Mouse (Mus musculus) hindbrain, embryonic 15.5 days (tissue): ENCODE results near the gene Adk. TPM values are rescaled to one million over a fixed set of nuclear protein-coding genes. Genes with fewer than 3 reads are reported as not detected.
A peak's percentile ranks its signal among the peaks of the same experiment; 100 is the strongest.

ENCODE experiments used
- ATAC-seq: fragments of 200-750 bp; cut with Nextera tagmentation; 2 replicates; pipeline ENCODE4 v1.8.0; 2017; ENCODE audit warnings: low read depth, moderate number of reproducible peaks, moderate TSS enrichment; ENCODE audit not compliant: low FRiP score
- H3K27ac ChIP-seq: fragments of 300-500 bp; sonication (generic); replicated peaks from 2 replicates; pipeline ENCODE4 v1.5.1; 2015; ENCODE audit warnings: mild to moderate bottlenecking, inconsistent platforms
- H3K27me3 ChIP-seq: fragments of 300-500 bp; sonication (generic); 2 replicates; pipeline ENCODE4 v1.6.1; 2015; ENCODE audit warnings: control low read depth, inconsistent platforms
- H3K36me3 ChIP-seq: fragments of 300-500 bp; sonication (generic); 2 replicates; pipeline ENCODE4 v1.6.1; 2015; ENCODE audit warnings: control low read depth, inconsistent platforms
- H3K4me1 ChIP-seq: fragments of 300-500 bp; sonication (generic); replicated peaks from 2 replicates; pipeline ENCODE4 v1.6.1; 2015; ENCODE audit warnings: control low read depth, inconsistent platforms
- H3K4me2 ChIP-seq: fragments of 300-500 bp; sonication (generic); 2 replicates; pipeline ENCODE4 v1.6.1; 2015; ENCODE audit warnings: moderate library complexity, mild to moderate bottlenecking, inconsistent platforms
- H3K4me3 ChIP-seq: fragments of 300-500 bp; sonication (generic); 2 replicates; pipeline ENCODE4 v1.5.1; 2015; ENCODE audit warnings: mild to moderate bottlenecking, inconsistent platforms
- H3K9ac ChIP-seq: fragments of 300-500 bp; sonication (generic); 2 replicates; pipeline ENCODE4 v1.6.1; 2015; ENCODE audit warnings: inconsistent platforms
- H3K9me3 ChIP-seq: fragments of 300-500 bp; sonication (generic); 2 replicates; pipeline ENCODE4 v1.6.1; 2016; ENCODE audit warnings: control low read depth, inconsistent platforms
- WGBS: fragments of 180-500 bp; shearing (Covaris S2); methylation state at CpG from one replicate; pipeline ENCODE4 v1.1.7; 2015; 5-methylcytosine and 5-hydroxymethylcytosine counted together
- polyA plus RNA-seq: library from polyadenylated mRNA; unstranded; fragments of >200 nt; fragmentation: Nextera tagmentation; extraction: Ambion mirVana; gene quantifications from 2 replicates; pipeline ENCODE4 v1.2.1, GENCODE M21; 2015

Gene Adk
- polyA plus RNA-seq, 1 experiment from 2014 or later, result 40.4 TPM

GRCm38 (mm10) chr14:21344896-21345295 lies 292.5 kb downstream of the Adk start:
- no peak for ATAC-seq
- H3K4me3 ChIP-seq, result no peak overlapping the region

GRCm38 (mm10) chr14:21348611-21349260 lies 296.4 kb downstream of the Adk start:
- Histone ChIP-seq H3K4me2 (no peak overlapping the region), H3K9ac (no peak overlapping the region), H3K4me1 (no peaks in the 10 kb centered on the region), H3K9me3 (no peaks in the 10 kb centered on the region), H3K27ac (no peak overlapping the region), H3K27me3 (no peaks in the 10 kb centered on the region), H3K4me3 (no peak overlapping the region), H3K36me3 (no peaks in the 10 kb centered on the region)
- ATAC-seq, result no peak
- WGBS, result 74% methylated on average over 6 of the region's 6 CpGs

More at GRCm38 (mm10) chr14:21344896-21345295, 292.5 kb downstream of the Adk start:
- Histone ChIP-seq H3K4me1 (peaks cover 3% of the 10 kb centered on the region), H3K27ac (no peak overlapping the region), H3K36me3 (no peaks in the 10 kb centered on the region), H3K4me2 (no peak overlapping the region), H3K9ac (no peak overlapping the region), H3K27me3 (no peaks in the 10 kb centered on the region), H3K9me3 (no peaks in the 10 kb centered on the region)
- 91% methylated on average over 6 of the region's 6 CpGs for WGBS

GRCm38 (mm10) chr14:21351646-21352045 lies 299.3 kb downstream of the Adk start:
- Histone ChIP-seq H3K9ac (no peak overlapping the region), H3K36me3 (no peaks in the 10 kb centered on the region), H3K4me3 (no peak overlapping the region), H3K4me2 (no peak overlapping the region), H3K4me1 (no peaks in the 10 kb centered on the region), H3K27ac (no peak overlapping the region), H3K9me3 (no peaks in the 10 kb centered on the region), H3K27me3 (no peaks in the 10 kb centered on the region)
- no peak for ATAC-seq
- WGBS, result 87% methylated on average over 2 of the region's 2 CpGs

GRCm38 (mm10) chr14:21356286-21356685 lies 303.9 kb downstream of the Adk start:
- 84% methylated on average over 1 of the region's 1 CpGs for WGBS
- Histone ChIP-seq H3K4me2 (no peak overlapping the region), H3K27me3 (no peaks in the 10 kb centered on the region), H3K4me1 (peaks cover 9% of the 10 kb centered on the region; the same call in 1 of the 2 replicates), H3K9me3 (no peaks in the 10 kb centered on the region), H3K9ac (no peak overlapping the region), H3K4me3 (no peak overlapping the region), H3K27ac (no peak overlapping the region), H3K36me3 (no peaks in the 10 kb centered on the region)
- no peak for ATAC-seq

- Histone ChIP-seq H3K9ac (no peak overlapping the region), H3K9me3 (no peaks in the 10 kb centered on the region), H3K36me3 (no peaks in the 10 kb centered on the region), H3K4me2 (no peak overlapping the region), H3K4me1 (peaks cover 9% of the 10 kb centered on the region; the same call in 1 of the 2 replicates), H3K27me3 (no peaks in the 10 kb centered on the region), H3K4me3 (no peak overlapping the region), H3K27ac (peak overlapping the region; percentile 38)
- 53% methylated on average over 10 of the region's 10 CpGs for WGBS
- ATAC-seq, result no peak
These were observed 307.0 kb downstream of the Adk start for GRCm38 (mm10) chr14:21359207-21359895.

- H3K9me3 ChIP-seq, result no peaks in the 10 kb centered on the region
- no peak overlapping the region for H3K4me2 ChIP-seq
- no peak overlapping the region for H3K9ac ChIP-seq
- H3K27ac ChIP-seq, result peak overlapping the region; percentile 38
- H3K36me3 ChIP-seq, result no peaks in the 10 kb centered on the region
- WGBS, result 70% methylated on average over 8 of the region's 12 CpGs
- H3K4me1 ChIP-seq, result peaks cover 9% of the 10 kb centered on the region; the same call in 1 of the 2 replicates
- H3K27me3 ChIP-seq, result no peaks in the 10 kb centered on the region
- H3K4me3 ChIP-seq, result no peak overlapping the region
- no peak for ATAC-seq
These were observed 307.6 kb downstream of the Adk start for GRCm38 (mm10) chr14:21359896-21360525.

GRCm38 (mm10) chr14:21367095-21367494 lies 314.7 kb downstream of the Adk start:
- WGBS, result 85% methylated on average over 2 of the region's 2 CpGs

GRCm38 (mm10) chr14:21368622-21369021 lies 316.2 kb downstream of the Adk start:
- Histone ChIP-seq H3K36me3 (no peaks in the 10 kb centered on the region), H3K4me3 (no peak overlapping the region), H3K9ac (no peak overlapping the region), H3K4me1 (peaks cover 32% of the 10 kb centered on the region), H3K9me3 (no peaks in the 10 kb centered on the region), H3K27ac (peak overlapping the region; percentile 85), H3K4me2 (peak overlapping the region; percentile 21; the same call in 1 of the 2 replicates), H3K27me3 (no peaks in the 10 kb centered on the region)
- no peak for ATAC-seq
- WGBS, result 28% methylated on average over 2 of the region's 2 CpGs

More at GRCm38 (mm10) chr14:21367095-21367494, 314.7 kb downstream of the Adk start:
- no peak overlapping the region for H3K27ac ChIP-seq
- H3K36me3 ChIP-seq, result no peaks in the 10 kb centered on the region
- no peak for ATAC-seq
- H3K27me3 ChIP-seq, result no peaks in the 10 kb centered on the region
- H3K4me2 ChIP-seq, result no peak overlapping the region
- no peak overlapping the region for H3K4me3 ChIP-seq
- H3K9ac ChIP-seq, result no peak overlapping the region
- H3K9me3 ChIP-seq, result no peaks in the 10 kb centered on the region
- H3K4me1 ChIP-seq, result peaks cover 26% of the 10 kb centered on the region

GRCm38 (mm10) chr14:21369127-21369526 lies 316.8 kb downstream of the Adk start:
- H3K36me3 ChIP-seq, result no peaks in the 10 kb centered on the region
- peak; percentile 96 for ATAC-seq
- 0 out of 2 replicates have a peak overlapping the region, but pooled peaks have one; percentile 8 for H3K9ac ChIP-seq
- H3K27me3 ChIP-seq, result no peaks in the 10 kb centered on the region
- no peaks in the 10 kb centered on the region for H3K9me3 ChIP-seq
- peak overlapping the region; percentile 21; the same call in 1 of the 2 replicates for H3K4me2 ChIP-seq
- peaks cover 32% of the 10 kb centered on the region for H3K4me1 ChIP-seq
- 5% methylated on average over 5 of the region's 5 CpGs for WGBS
- peak overlapping the region; percentile 85 for H3K27ac ChIP-seq
- no peak overlapping the region for H3K4me3 ChIP-seq

- Histone ChIP-seq H3K4me1 (peaks cover 32% of the 10 kb centered on the region), H3K27ac (no peak overlapping the region), H3K4me3 (no peak overlapping the region), H3K27me3 (no peaks in the 10 kb centered on the region), H3K9ac (no peak overlapping the region), H3K36me3 (no peaks in the 10 kb centered on the region), H3K9me3 (no peaks in the 10 kb centered on the region), H3K4me2 (no peak overlapping the region)
- no peak for ATAC-seq
- WGBS, result 64% methylated on average over 2 of the region's 2 CpGs
These were observed 319.6 kb downstream of the Adk start for GRCm38 (mm10) chr14:21371946-21372345.

- Histone ChIP-seq H3K9me3 (no peaks in the 10 kb centered on the region), H3K27ac (no peak overlapping the region), H3K4me3 (no peak overlapping the region), H3K4me1 (peaks cover 31% of the 10 kb centered on the region), H3K36me3 (no peaks in the 10 kb centered on the region), H3K4me2 (no peak overlapping the region), H3K27me3 (no peaks in the 10 kb centered on the region), H3K9ac (no peak overlapping the region)
- ATAC-seq, result no peak
- 80% methylated on average over 5 of the region's 5 CpGs for WGBS
These were observed 320.3 kb downstream of the Adk start for GRCm38 (mm10) chr14:21372689-21373088.
